Mouse (Mus musculus) heart, embryonic 12.5 days (tissue): Measurements from ENCODE around the gene Arid1a. TPM values are rescaled to one million over a fixed set of nuclear protein-coding genes. Genes with fewer than 3 reads are reported as not detected.

Experiments used
- ATAC-seq: fragments of 200-750 bp; cut with Nextera tagmentation; 2 replicates; pipeline ENCODE4 v1.8.0; 2017; ENCODE audit warnings: moderate TSS enrichment, moderate library complexity; ENCODE audit not compliant: insufficient number of reproducible peaks, low FRiP score
- H3K27ac ChIP-seq: fragments of 300-500 bp; sonication (generic); 2 replicates; pipeline ENCODE4 v1.5.1; 2016; ENCODE audit warnings: mild to moderate bottlenecking, moderate library complexity; ENCODE audit not compliant: poor library complexity, severe bottlenecking
- H3K27me3 ChIP-seq: fragments of 300-500 bp; sonication (generic); replicated peaks from 2 replicates; pipeline ENCODE4 v1.6.1; 2016; ENCODE audit warnings: mild to moderate bottlenecking, moderate library complexity
- H3K36me3 ChIP-seq: fragments of 300-500 bp; sonication (generic); 2 replicates; pipeline ENCODE4 v1.6.1; 2016; ENCODE audit warnings: mild to moderate bottlenecking, moderate library complexity
- H3K4me1 ChIP-seq: fragments of 300-500 bp; sonication (generic); replicated peaks from 2 replicates; pipeline ENCODE4 v1.6.1; 2016; ENCODE audit warnings: mild to moderate bottlenecking
- H3K4me2 ChIP-seq: fragments of 300-500 bp; sonication (generic); 2 replicates; pipeline ENCODE4 v1.6.1; 2016; ENCODE audit warnings: mild to moderate bottlenecking, moderate library complexity
- H3K4me3 ChIP-seq: fragments of 300-500 bp; sonication (generic); 2 replicates; pipeline ENCODE4 v1.5.1; 2016; ENCODE audit warnings: mild to moderate bottlenecking
- H3K9ac ChIP-seq: fragments of 300-500 bp; sonication (generic); 2 replicates; pipeline ENCODE4 v1.6.1; 2016; ENCODE audit warnings: mild to moderate bottlenecking, moderate library complexity
- H3K9me3 ChIP-seq: fragments of 300-500 bp; sonication (generic); replicated peaks from 2 replicates; pipeline ENCODE4 v1.6.1; 2016; ENCODE audit warnings: mild to moderate bottlenecking, moderate library complexity
- WGBS: fragments of 180-500 bp; shearing (Covaris S2); methylation state at CpG from one replicate; pipeline ENCODE4 v1.1.7; 2016; 5-methylcytosine and 5-hydroxymethylcytosine counted together
- polyA plus RNA-seq: library from polyadenylated mRNA; unstranded; fragments of >200 nt; fragmentation: Nextera tagmentation; extraction: Ambion mirVana; gene quantifications from 2 replicates; pipeline ENCODE4 v1.2.1, GENCODE M21; 2016

The Arid1a gene
- polyA plus RNA-seq, 1 experiment from 2014 or later = 24.5 TPM

DNA sequence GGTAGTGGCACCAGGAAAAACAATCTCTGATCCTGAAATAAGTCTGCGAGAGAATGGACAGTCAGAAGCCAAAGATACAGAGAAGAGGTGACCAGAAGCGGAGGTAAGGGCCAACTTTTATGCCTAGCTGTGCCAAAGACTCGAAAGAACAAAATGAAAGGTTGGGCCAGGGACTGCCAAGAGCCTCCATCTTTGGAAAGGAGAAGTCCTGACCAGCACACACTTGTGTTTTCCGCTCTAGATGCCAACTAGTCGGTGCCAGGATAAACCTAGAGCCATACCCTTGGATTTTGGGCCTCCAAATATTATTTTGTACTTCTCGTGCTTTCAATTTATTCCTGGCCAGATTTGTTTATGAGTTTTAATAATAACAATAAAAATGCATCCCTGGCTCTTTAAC lies 27.6 kb downstream of the Arid1a start:
- Histone ChIP-seq H3K36me3 (peaks cover 7% of the 10 kb centered on the region; the same call in 1 of the 2 replicates), H3K27me3 (no peaks in the 10 kb centered on the region), H3K4me2 (peak overlapping the region; percentile 60), H3K9me3 (no peaks in the 10 kb centered on the region), H3K27ac (peak overlapping the region; percentile 84), H3K4me3 (peak overlapping the region; percentile 26; the same call in 1 of the 2 replicates), H3K9ac (0 out of 2 replicates have a peak overlapping the region, but pooled peaks have one; percentile 28), H3K4me1 (peaks cover 86% of the 10 kb centered on the region)
- ATAC-seq = no peak
- 55% methylated on average over 6 of the region's 6 CpGs for WGBS

DNA sequence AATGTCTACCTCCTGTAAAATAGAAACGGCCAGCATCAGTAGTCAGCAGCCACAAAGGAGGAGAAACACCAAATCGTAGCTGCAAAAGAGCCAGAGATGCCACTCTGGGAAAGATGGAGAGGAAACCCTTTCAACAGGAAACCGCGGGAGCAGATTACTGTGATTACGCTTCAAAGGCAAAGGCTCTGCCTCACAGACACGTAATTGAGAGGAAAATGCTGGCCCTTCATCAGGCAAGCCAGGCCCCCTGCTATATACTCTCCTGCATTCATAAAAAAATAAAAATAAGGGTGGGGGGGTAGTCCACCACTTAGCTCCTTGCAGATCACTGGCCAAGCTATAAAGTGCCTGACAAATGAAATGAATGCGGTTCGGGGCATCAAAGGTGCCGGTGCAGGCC lies 28.3 kb downstream of the Arid1a start:
- H3K9me3 ChIP-seq = no peaks in the 10 kb centered on the region
- H3K4me1 ChIP-seq = peaks cover 82% of the 10 kb centered on the region
- H3K4me2 ChIP-seq = peak overlapping the region; percentile 60
- peak overlapping the region; percentile 53; the same call in 1 of the 2 replicates for H3K9ac ChIP-seq
- no peak overlapping the region; the same call in 1 of the 2 replicates for H3K4me3 ChIP-seq
- peaks cover 9% of the 10 kb centered on the region; the same call in 1 of the 2 replicates for H3K36me3 ChIP-seq
- ATAC-seq = no peak
- WGBS = 26% methylated on average over 9 of the region's 9 CpGs
- H3K27me3 ChIP-seq = no peaks in the 10 kb centered on the region
- H3K27ac ChIP-seq = 0 out of 2 replicates have a peak overlapping the region, but pooled peaks have one; percentile 35

DNA sequence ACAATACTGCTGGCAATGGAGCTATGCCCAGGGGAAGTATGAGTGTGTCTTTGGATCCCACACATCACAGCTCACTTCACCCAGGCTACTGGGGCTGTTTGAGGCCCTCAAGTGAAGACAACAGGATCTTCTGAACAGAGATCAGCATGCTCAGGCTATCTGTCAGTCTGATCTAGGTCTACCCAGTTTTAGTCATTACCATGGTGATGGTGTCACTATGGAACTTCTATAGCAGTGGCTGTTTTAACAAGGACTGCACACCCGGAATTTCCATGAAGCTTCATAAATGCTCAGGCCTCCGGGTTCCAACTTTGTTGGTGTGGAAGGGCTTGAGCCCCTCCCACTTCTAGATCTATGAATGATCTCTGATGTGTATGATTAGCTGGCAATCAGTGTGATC lies 30.9 kb downstream of the Arid1a start:
- H3K9me3 ChIP-seq = no peaks in the 10 kb centered on the region
- 81% methylated on average over 2 of the region's 2 CpGs for WGBS
- H3K4me2 ChIP-seq = no peak overlapping the region
- no peaks in the 10 kb centered on the region for H3K27me3 ChIP-seq
- H3K36me3 ChIP-seq = peaks cover 25% of the 10 kb centered on the region
- no peak for ATAC-seq
- no peak overlapping the region for H3K9ac ChIP-seq
- no peak overlapping the region for H3K4me3 ChIP-seq
- peaks cover 65% of the 10 kb centered on the region for H3K4me1 ChIP-seq
- H3K27ac ChIP-seq = no peak overlapping the region

DNA sequence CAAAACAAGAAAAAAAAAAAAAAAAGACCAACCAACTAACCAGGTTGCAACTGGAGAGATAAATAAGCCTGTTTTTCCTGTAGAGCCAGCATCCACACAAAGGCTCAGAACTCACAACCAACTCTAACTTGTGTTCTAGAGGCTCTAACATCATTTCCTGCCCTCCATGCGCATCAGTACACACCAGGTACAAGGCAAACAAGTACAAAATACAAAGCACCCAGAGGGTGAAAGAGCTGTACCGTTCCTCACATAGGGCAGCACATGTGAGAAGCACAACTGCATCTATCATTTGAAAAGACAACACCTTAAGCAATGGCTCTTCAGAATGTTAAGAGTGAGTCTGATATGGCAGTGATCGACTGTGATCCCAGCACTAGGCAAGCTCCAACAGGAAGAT lies 36.8 kb downstream of the Arid1a start:
- Histone ChIP-seq H3K4me1 (peaks cover 16% of the 10 kb centered on the region), H3K27me3 (no peaks in the 10 kb centered on the region), H3K27ac (no peak overlapping the region), H3K4me2 (no peak overlapping the region), H3K9me3 (no peaks in the 10 kb centered on the region), H3K9ac (no peak overlapping the region), H3K4me3 (no peak overlapping the region), H3K36me3 (peaks cover 80% of the 10 kb centered on the region)
- 83% methylated on average over 3 of the region's 3 CpGs for WGBS
- ATAC-seq = no peak

DNA sequence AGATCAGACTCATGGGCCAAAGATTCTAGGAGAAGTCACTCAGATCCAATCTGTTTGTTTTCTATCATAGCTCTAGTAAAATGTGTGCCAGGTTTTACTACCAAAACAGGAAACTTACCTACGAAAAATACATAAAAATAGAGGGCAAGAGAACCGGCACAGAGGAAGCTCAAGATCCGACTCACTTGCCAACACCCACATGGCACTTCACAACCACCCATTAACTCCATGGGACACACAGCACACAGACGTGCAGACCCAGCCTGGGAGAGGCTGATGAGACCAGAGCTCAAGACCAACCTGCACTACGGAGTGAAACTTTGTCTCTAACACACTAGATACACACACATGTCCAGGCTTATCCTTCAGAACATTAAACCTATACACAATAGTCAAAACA lies 43.8 kb downstream of the Arid1a start:
- Histone ChIP-seq H3K27ac (no peak overlapping the region), H3K9me3 (no peaks in the 10 kb centered on the region), H3K4me3 (no peak overlapping the region), H3K4me1 (peaks cover 38% of the 10 kb centered on the region), H3K9ac (no peak overlapping the region), H3K36me3 (peaks cover 68% of the 10 kb centered on the region), H3K4me2 (no peak overlapping the region), H3K27me3 (no peaks in the 10 kb centered on the region)
- 86% methylated on average over 5 of the region's 5 CpGs for WGBS
- no peak for ATAC-seq

DNA sequence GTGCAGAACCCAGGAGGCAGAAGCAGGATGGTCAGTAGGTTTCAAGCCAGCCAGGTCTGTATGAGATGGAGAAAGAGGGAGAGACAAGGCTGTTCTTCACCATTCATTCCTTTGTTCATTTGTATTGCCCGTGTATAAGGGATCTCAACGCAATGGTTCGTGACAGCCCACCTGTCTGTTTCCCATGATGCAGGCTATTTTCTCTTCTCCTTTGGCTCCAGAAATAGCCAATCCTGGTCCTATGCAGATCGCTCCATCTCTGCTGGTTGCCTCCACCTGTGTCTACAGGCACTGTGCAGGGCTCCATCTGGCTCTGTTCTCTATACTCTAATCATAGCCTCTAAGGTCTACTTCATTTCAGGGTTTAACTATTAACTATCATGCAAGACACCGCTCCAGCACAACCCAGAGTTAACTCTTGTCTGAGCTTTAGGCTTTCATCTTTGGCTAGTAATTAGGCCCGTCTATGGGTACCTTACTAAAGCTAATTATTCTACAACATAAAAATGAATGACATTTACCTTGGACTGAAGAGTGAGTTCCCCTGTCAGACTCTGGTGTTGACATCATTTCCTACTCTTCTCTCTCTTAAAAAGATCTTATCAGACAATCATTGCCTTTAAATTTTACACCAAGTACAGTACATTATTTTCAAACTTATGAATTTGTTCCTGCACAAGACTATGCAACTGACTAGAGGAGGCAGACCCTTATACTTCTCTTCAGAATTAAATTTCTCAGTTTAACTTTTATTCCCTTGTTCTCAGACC lies 45.1 kb downstream of the Arid1a start:
- Histone ChIP-seq H3K4me2 (no peak overlapping the region), H3K27ac (no peak overlapping the region), H3K27me3 (no peaks in the 10 kb centered on the region), H3K4me3 (no peak overlapping the region), H3K9me3 (no peaks in the 10 kb centered on the region), H3K9ac (no peak overlapping the region), H3K4me1 (peaks cover 51% of the 10 kb centered on the region), H3K36me3 (peaks cover 59% of the 10 kb centered on the region)
- 89% methylated on average over 6 of the region's 6 CpGs for WGBS
- no peak for ATAC-seq

DNA sequence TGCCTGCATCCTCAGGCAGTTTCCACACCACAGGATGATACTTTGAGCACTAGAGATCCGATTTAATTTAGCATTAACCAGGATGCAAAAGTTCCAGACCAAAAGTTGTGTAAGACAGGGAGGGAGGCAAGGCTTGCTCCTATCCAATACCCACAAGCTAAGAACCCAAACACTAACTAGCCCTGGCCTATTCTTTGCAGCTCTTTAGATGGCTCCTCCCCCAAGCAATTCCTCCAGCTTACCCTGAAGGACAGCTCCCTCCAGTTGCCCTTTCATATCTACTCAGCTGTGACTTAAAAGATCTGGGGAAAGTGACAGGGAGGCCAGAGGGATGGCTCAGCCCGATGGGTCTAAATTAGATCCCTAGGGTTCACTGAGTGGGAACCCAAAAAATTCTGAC lies 47.2 kb downstream of the Arid1a start:
- Histone ChIP-seq H3K27ac (no peak overlapping the region; the same call in 1 of the 2 replicates), H3K27me3 (no peaks in the 10 kb centered on the region), H3K9ac (no peak overlapping the region), H3K4me1 (peaks cover 72% of the 10 kb centered on the region), H3K4me2 (no peak overlapping the region), H3K9me3 (no peaks in the 10 kb centered on the region), H3K36me3 (peaks cover 43% of the 10 kb centered on the region), H3K4me3 (no peak overlapping the region)
- no peak for ATAC-seq
- 54% methylated on average over 2 of the region's 2 CpGs for WGBS

DNA sequence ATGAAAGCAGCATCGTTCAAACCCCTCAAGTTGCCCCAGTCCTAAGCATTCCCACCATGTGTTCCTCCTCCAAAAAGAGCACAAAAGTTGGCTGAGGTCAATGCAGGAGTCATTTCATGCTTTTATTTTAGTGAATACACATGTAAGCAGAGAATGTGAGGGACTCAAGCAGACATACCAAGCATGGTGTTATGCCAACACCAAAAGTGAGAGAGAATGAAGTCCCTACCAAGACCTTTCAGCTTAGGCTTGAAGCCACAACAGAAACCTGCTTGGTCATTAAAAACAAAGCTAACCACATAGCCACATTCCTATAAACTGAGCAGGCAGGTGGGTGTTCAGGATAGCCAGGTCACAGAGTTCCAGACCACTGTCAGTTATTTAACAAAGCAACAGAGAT lies 49.1 kb downstream of the Arid1a start:
- H3K9ac ChIP-seq = 0 out of 2 replicates have a peak overlapping the region, but pooled peaks have one; percentile 32
- ATAC-seq = no peak

DNA sequence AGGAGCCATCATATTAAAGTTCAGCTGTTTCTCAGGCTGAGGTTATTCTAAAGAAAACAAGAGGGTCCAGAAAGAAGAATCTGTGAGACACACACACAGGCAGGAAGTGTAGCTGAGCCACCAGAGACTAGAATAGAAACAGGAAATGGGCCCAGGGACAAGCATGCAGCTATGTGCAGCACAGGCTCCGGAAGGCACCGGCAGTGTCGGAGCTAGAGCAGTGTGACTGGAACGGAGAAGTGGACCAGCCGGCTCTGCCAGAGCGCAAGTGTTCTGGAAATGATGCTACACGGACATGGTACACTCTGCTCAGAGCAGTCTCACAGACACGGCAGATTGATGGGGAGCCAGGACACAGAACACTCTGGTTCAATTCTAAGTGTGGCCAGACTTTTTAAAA lies 49.6 kb downstream of the Arid1a start:
- H3K9ac ChIP-seq = peak overlapping the region; percentile 35; the same call in 1 of the 2 replicates
- H3K36me3 ChIP-seq = peaks cover 34% of the 10 kb centered on the region
- peak; percentile 81 for ATAC-seq
- no peaks in the 10 kb centered on the region for H3K27me3 ChIP-seq
- no peaks in the 10 kb centered on the region for H3K9me3 ChIP-seq
- peak overlapping the region; percentile 78 for H3K27ac ChIP-seq
- H3K4me2 ChIP-seq = peak overlapping the region; percentile 39
- WGBS = 9% methylated on average over 8 of the region's 8 CpGs
- H3K4me3 ChIP-seq = no peak overlapping the region
- H3K4me1 ChIP-seq = peaks cover 90% of the 10 kb centered on the region

More for the DNA sequence above, 49.1 kb downstream of the Arid1a start:
- no peak overlapping the region for H3K4me3 ChIP-seq
- H3K4me1 ChIP-seq = peaks cover 90% of the 10 kb centered on the region
- H3K27ac ChIP-seq = peak overlapping the region; percentile 78
- no peaks in the 10 kb centered on the region for H3K9me3 ChIP-seq
- peaks cover 34% of the 10 kb centered on the region for H3K36me3 ChIP-seq
- 57% methylated on average over 1 of the region's 1 CpGs for WGBS
- peak overlapping the region; percentile 39 for H3K4me2 ChIP-seq
- H3K27me3 ChIP-seq = no peaks in the 10 kb centered on the region

DNA sequence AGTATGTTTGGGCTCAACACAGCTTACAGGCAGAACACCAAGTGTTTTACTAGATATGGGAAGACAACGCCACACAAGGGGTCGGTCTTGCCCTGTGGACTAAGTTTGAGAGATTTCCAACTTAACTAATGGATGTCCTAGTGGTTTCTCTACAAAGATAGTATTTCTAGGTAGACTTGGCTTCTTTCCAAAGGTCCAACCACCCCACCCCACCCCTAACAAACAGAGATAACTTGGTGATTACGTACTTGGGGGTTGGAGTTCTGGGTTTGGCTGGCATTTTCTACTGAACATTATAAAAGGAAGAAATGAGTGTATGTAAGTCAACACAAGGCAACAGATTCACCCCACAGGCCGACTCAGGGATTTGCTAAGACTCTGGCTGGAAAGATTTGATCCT lies 51.5 kb downstream of the Arid1a start:
- WGBS = 72% methylated on average over 4 of the region's 4 CpGs
- ATAC-seq = no peak
- Histone ChIP-seq H3K4me2 (no peak overlapping the region), H3K9me3 (no peaks in the 10 kb centered on the region), H3K4me1 (peaks cover 95% of the 10 kb centered on the region), H3K27me3 (no peaks in the 10 kb centered on the region), H3K4me3 (no peak overlapping the region), H3K9ac (no peak overlapping the region), H3K27ac (0 out of 2 replicates have a peak overlapping the region, but pooled peaks have one; percentile 4), H3K36me3 (peaks cover 26% of the 10 kb centered on the region)

DNA sequence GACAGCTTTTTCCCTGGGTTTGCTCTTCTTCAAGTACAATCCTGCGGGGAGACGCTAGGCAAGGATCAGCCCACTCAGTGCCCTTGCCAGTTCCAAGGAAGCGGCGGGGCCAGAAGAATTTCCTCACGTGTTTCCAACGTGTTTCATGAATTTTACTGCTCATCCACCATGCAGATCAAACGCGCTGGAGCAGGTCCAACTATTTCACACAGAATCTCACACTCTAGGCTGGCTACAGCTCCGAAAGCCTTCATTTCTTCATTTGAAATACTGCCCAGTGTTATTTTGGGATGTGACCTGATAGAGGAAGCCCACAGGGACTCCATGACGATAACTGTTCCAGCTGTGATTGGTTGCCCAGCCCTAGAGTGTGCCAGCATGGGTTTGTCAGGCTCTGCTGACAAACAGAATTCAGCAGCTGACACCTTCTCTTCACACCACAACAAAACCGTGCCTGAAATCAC lies 55.6 kb downstream of the Arid1a start:
- Histone ChIP-seq H3K27ac (peak overlapping the region; percentile 86), H3K36me3 (peaks cover 55% of the 10 kb centered on the region), H3K9me3 (no peaks in the 10 kb centered on the region), H3K4me3 (peak overlapping the region; percentile 2; the same call in 1 of the 2 replicates), H3K4me2 (peak overlapping the region; percentile 51), H3K27me3 (no peaks in the 10 kb centered on the region), H3K9ac (no peak overlapping the region), H3K4me1 (peaks cover 70% of the 10 kb centered on the region)
- ATAC-seq = peak; percentile 85
- 38% methylated on average over 11 of the region's 11 CpGs for WGBS
